Mouse (Mus musculus): ENCODE measurements around the gene Klhl36. TPM values are rescaled to one million over a fixed set of nuclear protein-coding genes. Genes with fewer than 3 reads are reported as not detected.

Gene Klhl36
- total RNA-seq (2021), result 1 to 10 TPM; 3.7 TPM
- long read RNA-seq, experiment 1, transcript Klhl36-201 (5 exons, 2,181 nt), result major isoform, 5 of 6 reads
- long read RNA-seq, experiment 1, partial matches to known transcripts, result 0 of 6 reads
- long read RNA-seq, experiment 1, other reads (novel, unspliced or antisense), result 0 of 6 reads
- long read RNA-seq, experiment 2, transcript Klhl36-201 (5 exons, 2,181 nt), result major isoform, 5 of 6 reads
- long read RNA-seq, experiment 2, partial matches to known transcripts, result 1 of 6 reads
- long read RNA-seq, experiment 2, other reads (novel, unspliced or antisense), result 0 of 6 reads

DNA sequence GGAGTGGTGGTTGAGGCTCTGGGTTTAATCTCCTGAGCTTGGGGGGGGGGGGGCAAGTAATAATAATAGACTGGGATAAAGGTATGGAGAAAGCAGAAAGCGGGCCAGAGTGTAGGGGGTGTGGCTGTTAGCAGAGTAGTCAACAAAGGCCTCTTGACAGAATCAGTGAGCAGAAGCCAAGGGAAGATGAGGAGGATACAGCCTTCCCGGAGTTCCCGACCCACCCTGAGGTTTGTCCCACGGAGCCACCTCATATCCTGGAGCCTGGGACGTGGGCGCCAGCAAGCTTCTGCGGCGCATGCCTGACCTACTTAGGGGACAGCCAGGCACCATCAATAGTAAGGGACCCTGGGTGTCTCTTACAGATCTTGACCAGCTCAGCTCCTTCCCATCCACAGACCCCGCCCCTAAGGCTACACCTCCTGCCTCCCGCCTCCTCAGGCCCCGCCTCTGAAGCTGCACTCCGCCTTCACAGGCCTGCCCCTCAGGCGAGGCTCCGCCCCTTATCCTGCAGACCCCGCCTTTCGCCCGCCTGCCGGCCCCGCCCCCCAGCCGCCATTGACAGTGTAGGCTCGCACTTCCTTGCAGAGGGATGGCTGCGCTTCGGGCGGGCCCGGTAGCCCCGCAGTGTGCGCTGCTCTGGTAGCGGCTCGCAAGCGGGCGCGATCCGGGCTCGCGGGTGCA, at the start of gene Klhl36:
Gene Klhl36 (plus strand): TSS at position 561 of the 684 bp plus-strand sequence.
- peak; percentile 96 to 98 for DNase-seq
- intact Hi-C loops (cut with DNase I), result no loop called here

DNA sequence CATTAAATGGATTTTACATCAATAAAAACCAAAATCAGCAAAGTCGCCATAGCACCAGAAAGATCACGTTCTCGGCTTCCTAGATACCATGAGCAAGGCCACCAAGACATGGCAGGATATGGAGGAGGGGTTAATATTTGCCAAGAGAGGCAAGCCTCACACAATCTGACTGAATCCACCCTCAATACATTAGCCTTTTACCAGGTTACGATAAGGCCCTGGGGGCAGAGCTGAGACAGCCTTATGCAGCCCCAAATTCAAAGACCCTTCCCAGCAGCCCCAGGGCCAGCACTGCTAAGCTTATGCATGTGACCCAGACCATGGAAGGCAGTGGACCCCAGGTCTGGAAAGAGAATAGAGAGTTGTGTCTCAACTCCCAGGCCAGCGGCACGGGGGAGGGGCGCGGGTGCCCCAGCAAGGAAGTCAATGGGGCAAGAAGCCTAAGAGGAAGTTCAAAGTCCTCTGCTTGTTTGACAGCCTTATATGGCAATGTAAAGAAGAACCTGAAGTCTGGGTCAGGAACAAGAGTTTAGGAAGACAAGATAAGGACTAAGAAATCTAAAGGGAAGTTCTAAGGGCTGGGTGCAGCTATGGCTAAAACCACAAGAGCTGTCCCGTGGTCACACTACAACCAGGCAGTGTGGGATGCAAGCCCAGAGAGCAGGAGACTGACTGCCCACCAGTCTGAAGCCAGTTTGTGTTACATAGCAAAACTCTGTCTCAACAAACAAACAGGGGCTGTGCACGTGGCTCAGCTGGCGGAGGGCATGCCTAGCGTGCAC, 49.2 kb upstream of the Klhl36 start:
- intact Hi-C loops (cut with DNase I), result no loop called here
- DNase-seq, result no peak

- intact Hi-C loops (cut with DNase I), result no loop called here
- no peak for DNase-seq
Measured at GRCm38 (mm10) chr8:119816219-119816618, 45.8 kb upstream of the Klhl36 start.

GRCm38 (mm10) chr8:119817446-119817845, 44.6 kb upstream of the Klhl36 start:
- DNase-seq, result no peak
- intact Hi-C loops (cut with DNase I), result no loop called here

DNA sequence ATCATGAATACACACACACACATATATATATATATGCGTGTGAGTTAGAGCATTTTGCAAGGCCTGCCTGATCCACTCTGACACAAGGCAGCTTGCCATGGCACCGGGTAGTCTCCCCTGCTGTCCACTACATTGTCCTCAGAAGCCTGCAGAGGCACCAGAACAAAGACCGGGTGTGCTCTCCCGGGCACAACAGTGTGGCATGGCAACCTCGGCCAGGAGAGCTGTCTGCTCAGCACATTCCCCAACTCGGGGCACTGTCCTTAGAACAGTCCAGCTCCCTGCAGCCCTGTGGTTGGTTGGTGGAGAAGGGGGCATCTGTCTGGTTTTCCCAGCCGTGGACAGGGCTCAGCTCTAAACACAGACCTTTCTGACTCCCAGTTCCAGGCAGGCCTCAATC, 42.8 kb upstream of the Klhl36 start:
- DNase-seq, result no peak
- intact Hi-C loops (cut with DNase I), result no loop called here

- no peak for DNase-seq
- intact Hi-C loops (cut with DNase I), result no loop called here
Measured at GRCm38 (mm10) chr8:119819976-119820375, 42.1 kb upstream of the Klhl36 start.

- intact Hi-C loops (cut with DNase I), result no loop called here
- DNase-seq, result no peak
Measured at GRCm38 (mm10) chr8:119821691-119822090, 40.4 kb upstream of the Klhl36 start.

- DNase-seq, result no peak
- intact Hi-C loops (cut with DNase I), result no loop called here
Measured at GRCm38 (mm10) chr8:119823278-119823677, 38.8 kb upstream of the Klhl36 start.

DNA sequence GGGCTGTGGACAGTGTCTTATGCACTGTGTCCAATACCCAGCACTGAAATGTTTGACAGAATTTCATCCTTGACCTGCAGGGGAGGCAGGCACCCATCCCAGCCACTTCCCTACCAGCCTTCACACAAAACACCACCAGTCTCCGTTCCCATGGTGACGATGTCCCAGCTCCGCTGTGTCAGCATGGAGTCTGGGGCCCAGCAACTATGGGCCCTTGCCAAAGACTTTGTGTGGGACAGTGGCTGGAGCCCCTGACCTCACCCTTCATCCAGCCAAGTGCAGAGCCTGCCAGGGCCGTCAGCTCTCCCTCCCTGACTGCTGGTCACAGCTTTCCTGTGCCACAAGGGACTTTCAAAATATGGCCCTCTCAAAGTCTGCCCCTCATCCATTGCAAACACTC, 38.0 kb upstream of the Klhl36 start:
- intact Hi-C loops (cut with DNase I), result loop anchor here (2.0 kb wide), 1 partner anchor 25 kb away; no protein-coding TSS in a partner anchor
- DNase-seq, result peak; percentile 59 to 75

DNA sequence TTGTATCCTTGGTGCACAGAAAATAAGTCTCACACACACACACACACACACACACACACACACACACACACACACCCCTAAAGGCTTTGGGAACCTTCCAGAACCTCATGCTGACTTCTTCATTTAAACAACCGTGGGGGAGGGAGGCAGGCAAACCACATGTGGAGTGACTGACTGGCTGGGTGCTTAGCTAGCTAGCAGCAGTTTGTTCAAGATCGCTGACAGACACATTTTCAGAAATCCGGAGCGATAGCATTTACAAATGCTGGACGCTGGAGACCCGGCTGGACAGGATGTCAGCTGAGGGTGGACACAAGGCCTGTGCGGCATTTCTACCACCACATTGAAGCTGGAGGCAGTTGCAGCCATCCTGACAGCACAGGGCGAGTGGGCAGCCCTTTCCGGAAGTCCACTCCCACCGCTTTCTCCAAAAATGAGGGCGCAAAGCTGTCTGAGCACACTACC, 37.2 kb upstream of the Klhl36 start:
- intact Hi-C loops (cut with DNase I), result loop anchor here (2.0 kb wide), 1 partner anchor 26 kb away; no protein-coding TSS in a partner anchor
- peak; percentile 28 to 43 for DNase-seq

GRCm38 (mm10) chr8:119825950-119826730, 35.9 kb upstream of the Klhl36 start:
- intact Hi-C loops (cut with DNase I), result loop anchor here (2.0 kb wide), 1 partner anchor 27 kb away; no protein-coding TSS in a partner anchor
- DNase-seq, result no peak

DNA sequence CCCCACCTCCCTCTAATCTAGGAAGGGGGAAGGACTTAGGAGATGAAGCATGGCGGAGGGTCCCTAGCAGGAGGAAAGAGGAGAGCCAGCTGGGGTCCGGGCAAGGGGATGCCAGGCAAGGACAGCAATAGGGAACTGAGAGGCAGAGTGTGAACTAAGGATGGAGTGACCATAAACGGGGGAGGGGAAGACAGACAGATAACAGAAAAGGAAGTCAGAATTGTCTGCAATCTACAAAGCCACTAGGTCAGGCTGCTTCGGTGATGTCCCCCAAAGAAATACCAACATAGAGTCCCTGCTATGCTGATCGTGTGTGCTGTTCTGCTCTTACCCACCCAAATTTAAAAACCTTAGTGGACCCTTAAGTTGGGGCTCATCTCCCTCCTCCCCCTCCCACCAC, 35.1 kb upstream of the Klhl36 start:
- intact Hi-C loops (cut with DNase I), result no loop called here
- no peak for DNase-seq

DNA sequence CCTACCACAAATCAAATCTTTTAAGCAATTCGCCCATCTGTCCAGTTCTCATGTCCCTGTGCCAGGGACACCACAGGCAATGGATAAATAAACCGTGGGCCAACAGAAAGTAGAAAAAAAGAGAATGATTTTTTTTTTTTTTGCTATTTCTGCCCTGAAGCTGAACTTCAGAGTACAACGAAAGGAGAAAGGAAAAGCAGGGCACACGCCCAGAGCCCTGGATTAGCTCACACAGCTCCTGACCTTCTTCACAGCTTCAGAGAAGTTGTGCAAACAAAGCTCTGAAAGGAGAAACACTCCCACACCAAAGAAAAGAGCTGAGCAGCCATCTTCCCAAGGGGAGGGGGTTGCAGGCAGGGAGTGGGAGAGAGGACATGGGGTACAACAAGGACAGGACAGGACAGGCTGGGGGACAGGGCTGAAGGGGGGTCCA, 34.3 kb upstream of the Klhl36 start:
- intact Hi-C loops (cut with DNase I), result no loop called here
- DNase-seq, result no peak

GRCm38 (mm10) chr8:119829015-119829414, 33.1 kb upstream of the Klhl36 start:
- DNase-seq, result no peak
- intact Hi-C loops (cut with DNase I), result no loop called here

GRCm38 (mm10) chr8:119829420-119829819, 32.6 kb upstream of the Klhl36 start:
- intact Hi-C loops (cut with DNase I), result no loop called here
- no peak for DNase-seq

DNA sequence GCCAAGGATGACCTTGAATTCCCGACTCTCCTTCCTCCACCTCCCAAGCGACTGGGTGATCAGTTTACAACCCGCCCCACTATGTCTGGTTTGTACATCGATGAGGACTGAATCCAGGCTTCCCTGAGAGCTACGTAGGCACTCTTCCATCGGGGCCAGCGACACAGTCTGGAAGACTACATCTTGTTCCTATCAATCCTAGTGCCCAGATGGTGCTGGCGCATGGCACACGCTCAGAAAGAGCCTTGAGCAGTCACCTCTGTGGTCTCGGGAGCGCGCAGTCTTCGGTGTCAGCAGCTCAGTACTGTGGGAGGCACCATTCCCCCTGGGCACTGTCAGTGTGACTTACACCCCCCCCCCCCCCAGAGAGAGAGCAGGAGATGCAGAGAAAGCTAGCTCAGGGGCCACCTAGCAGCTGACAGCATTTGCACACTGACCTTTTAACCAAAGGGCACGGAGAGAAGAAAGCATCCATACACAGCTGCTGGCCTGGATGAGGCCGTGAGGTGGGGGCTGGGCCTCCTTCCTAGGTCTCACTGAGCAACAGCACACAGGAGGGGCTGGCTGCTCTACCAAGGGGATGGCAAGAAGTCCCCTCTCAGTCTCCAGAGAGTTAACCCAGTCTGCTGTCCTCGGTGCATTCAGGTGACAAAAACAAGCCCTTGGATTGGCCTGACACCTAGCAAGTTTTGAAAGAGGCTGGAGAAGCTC, 32.0 kb upstream of the Klhl36 start:
- intact Hi-C loops (cut with DNase I), result no loop called here
- no peak for DNase-seq

- intact Hi-C loops (cut with DNase I), result no loop called here
- DNase-seq, result no peak
Measured at GRCm38 (mm10) chr8:119830589-119830988, 31.5 kb upstream of the Klhl36 start.

GRCm38 (mm10) chr8:119831336-119831995, 30.6 kb upstream of the Klhl36 start:
- intact Hi-C loops (cut with DNase I), result no loop called here
- DNase-seq, result peak; percentile 75 to 81

DNA sequence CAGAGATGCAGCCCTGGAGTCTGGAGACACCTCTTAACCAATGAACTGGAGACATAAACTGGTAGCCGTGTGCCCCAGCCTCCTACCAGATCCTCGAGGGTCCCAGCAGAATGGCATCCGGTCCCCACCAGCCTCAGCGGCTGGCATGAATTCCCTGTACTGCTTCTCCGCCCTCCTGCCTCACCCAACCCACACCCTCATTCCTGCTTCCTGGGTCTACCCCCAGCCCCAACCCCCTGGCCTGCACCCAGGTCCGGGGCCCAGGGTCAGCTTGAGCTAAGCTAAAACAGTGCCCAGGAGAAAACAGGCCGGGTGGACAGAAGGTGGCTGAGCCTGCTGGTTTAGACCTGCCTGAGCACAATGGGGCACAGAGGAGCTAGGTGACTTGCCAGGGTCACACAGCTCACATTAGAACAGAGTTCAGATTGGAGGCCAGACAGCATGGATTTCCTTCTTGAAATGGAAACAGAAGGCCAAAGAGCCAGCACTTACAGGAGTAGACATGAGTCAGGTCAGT, 29.9 kb upstream of the Klhl36 start:
- intact Hi-C loops (cut with DNase I), result no loop called here
- DNase-seq, result no peak
